Mouse (Mus musculus) cortical plate, adult 2 months (tissue): ENCODE data around the gene Jarid2.

ENCODE experiments used
- CTCF ChIP-seq: fragments of 200-500 bp; IDR thresholded peaks from 2 replicates; pipeline ENCODE4 v1.5.1; 2011; ENCODE audit warnings: mild to moderate bottlenecking, control low read depth, low read length; ENCODE audit not compliant: insufficient read depth; ENCODE audit errors: extremely low read depth
- POLR2A ChIP-seq: fragments of 200-500 bp; IDR thresholded peaks from 2 replicates; pipeline ENCODE4 v1.6.1; 2011; ENCODE audit warnings: mild to moderate bottlenecking, low read length, control low read depth; ENCODE audit not compliant: insufficient read depth; ENCODE audit errors: extremely low read depth

- TF ChIP-seq POLR2A (no peak), CTCF (no peak)
Observed at GRCm38 (mm10) chr13:44924042-44924441, 194.8 kb downstream of the Jarid2 start.
